In the genomic region with DNA sequence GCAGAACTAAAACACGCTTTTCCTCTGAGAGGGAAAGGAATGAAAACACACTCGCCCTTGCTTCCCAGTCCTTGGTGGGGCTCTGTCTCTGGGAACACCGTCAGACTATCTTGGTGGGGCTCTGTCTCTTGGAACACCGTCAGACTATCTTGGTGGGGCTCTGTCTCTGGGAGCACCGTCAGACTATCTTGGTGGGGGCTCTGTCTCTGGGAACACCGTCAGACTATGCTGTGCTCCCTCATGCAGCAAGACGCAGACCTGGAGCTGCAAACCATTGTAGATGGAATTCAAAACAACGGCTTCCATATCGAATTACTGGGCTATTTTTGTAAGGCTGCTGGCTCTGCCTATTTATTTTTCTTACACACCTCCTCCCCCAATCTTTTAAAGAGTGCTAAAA, we compare ENCODE assay signal across 17 mouse cellular contexts. TPM values are rescaled to one million over a fixed set of nuclear protein-coding genes. Genes with fewer than 3 reads are reported as not detected.
DNase-seq lines count a peak whose midpoint lies in the region; ATAC-seq lines count a peak whose summit lies in the region.
"Had no signal": no experiment of that assay in that cellular context is flagged by ENCODE, and none has a peak within 500 bp of the region (broad histone marks: within the 10 kb centered on the region; RNA-seq: fewer than 3 reads in every experiment).

No protein-coding gene starts in this region.

- no peak overlapping the region for H3K27ac ChIP-seq in heart, embryonic 14.5 days (replicated peaks in 1 of 2; ENCODE audit: control insufficient read depth in 1 of 2, insufficient read depth in 1 of 2, low read depth in 2 of 2, low read length in 2 of 2)
- H3K27ac ChIP-seq in kidney, embryonic 15.5 days = peak overlapping the region; percentile 60; the same call in 1 of the 2 replicates
- H3K27ac ChIP-seq in intestine, embryonic 16.5 days (ENCODE audit: low read length) = no peak overlapping the region
- H3K27ac ChIP-seq: forebrain, embryonic 12.5 days; hindbrain, embryonic 15.5 days had no signal

- peaks cover 8 to 17% of the 10 kb centered on the region in 2 experiments; a peak in 3 of 4 replicates for H3K4me1 ChIP-seq in heart, embryonic 14.5 days (ENCODE audit: control insufficient read depth in 2 of 2, insufficient read depth in 2 of 2, low read length in 2 of 2)
- peaks cover 24% of the 10 kb centered on the region for H3K4me1 ChIP-seq in kidney, embryonic 15.5 days
- no peaks in the 10 kb centered on the region for H3K4me1 ChIP-seq in intestine, embryonic 16.5 days (ENCODE audit: control insufficient read depth, insufficient read depth, low read length)
- H3K4me1 ChIP-seq: forebrain, embryonic 12.5 days; hindbrain, embryonic 15.5 days; megakaryocyte, embryonic 14.5 days had no signal

- H3K4me2 ChIP-seq in heart, embryonic 14.5 days (ENCODE audit: low read length) = peak overlapping the region; percentile 23
- H3K4me2 ChIP-seq in kidney, embryonic 15.5 days = peak overlapping the region; percentile 49
- H3K4me2 ChIP-seq in intestine, embryonic 16.5 days (ENCODE audit: low read depth, low read length) = no peak overlapping the region
- H3K4me2 ChIP-seq: forebrain, embryonic 12.5 days; hindbrain, embryonic 15.5 days had no signal

- no peaks in the 10 kb centered on the region for H3K36me3 ChIP-seq in heart, embryonic 14.5 days (ENCODE audit: control insufficient read depth, insufficient read depth, low read length)
- H3K36me3 ChIP-seq in kidney, embryonic 15.5 days = no peaks in the 10 kb centered on the region
- no peaks in the 10 kb centered on the region for H3K36me3 ChIP-seq in intestine, embryonic 16.5 days (ENCODE audit: control insufficient read depth, insufficient read depth, low read length)
- H3K36me3 ChIP-seq: forebrain, embryonic 12.5 days; hindbrain, embryonic 15.5 days had no signal

- no peak overlapping the region for H3K4me3 ChIP-seq in heart, embryonic 14.5 days (ENCODE audit: control insufficient read depth in 1 of 2, insufficient read depth in 1 of 2, low read depth in 1 of 2, low read length in 2 of 2)
- H3K4me3 ChIP-seq in kidney, embryonic 15.5 days (replicated peaks) = no peak overlapping the region
- H3K4me3 ChIP-seq in intestine, embryonic 16.5 days (ENCODE audit: low read length) = no peak overlapping the region
- H3K4me3 ChIP-seq: forebrain, embryonic 12.5 days; hindbrain, embryonic 15.5 days; megakaryocyte, embryonic 14.5 days had no signal

- H3K27me3 ChIP-seq in heart, embryonic 14.5 days (ENCODE audit: control insufficient read depth, insufficient read depth, low read length) = no peaks in the 10 kb centered on the region
- no peaks in the 10 kb centered on the region for H3K27me3 ChIP-seq in kidney, embryonic 15.5 days
- no peaks in the 10 kb centered on the region for H3K27me3 ChIP-seq in intestine, embryonic 16.5 days (replicated peaks; ENCODE audit: control insufficient read depth, insufficient read depth, low read length)
- H3K27me3 ChIP-seq: forebrain, embryonic 12.5 days; hindbrain, embryonic 15.5 days had no signal

- ATAC-seq in heart, embryonic 14.5 days (ENCODE audit: insufficient number of reproducible peaks, insufficient read depth, low FRiP score, low read depth) = no peak
- ATAC-seq in kidney, embryonic 15.5 days (replicated peaks; ENCODE audit: low FRiP score) = peak; percentile 59; the same call in 1 of the 2 replicates
- 0 out of 2 replicates have a peak, but pooled peaks have one; percentile 19 for ATAC-seq in intestine, embryonic 16.5 days
- ATAC-seq: liver, postnatal 0 days had no signal

- WGBS in heart, embryonic 14.5 days = 24% methylated on average over 9 of the region's 9 CpGs
- whole genome bisulfite sequencing in kidney, embryonic 15.5 days = 17% methylated on average over 9 of the region's 9 CpGs
- WGBS in intestine, embryonic 16.5 days = 44% methylated on average over 9 of the region's 9 CpGs

- DNase-seq in embryo, embryonic 10.5 days (ENCODE audit: low spot score) = peak; percentile 28
- DNase-seq in embryo, embryonic 9.5 days (ENCODE audit: extremely low spot score) = no peak
- DNase-seq in heart, postnatal 25 days (ENCODE audit: low spot score) = no peak
- no peak for DNase-seq in kidney, postnatal 4 days
- DNase-seq in ovary, postnatal 10 days (ENCODE audit: low spot score) = no peak
- DNase-seq: adrenal gland, adult 2 months; cerebellum, adult 9-10 months; kidney, adult 9 months; liver, postnatal 0 days; midbrain, embryonic 14.5 days; right cerebral cortex, postnatal 25 days had no signal

- no peak overlapping the region for H3K9ac ChIP-seq in heart, embryonic 14.5 days (ENCODE audit: low read length)
- H3K9ac ChIP-seq in kidney, embryonic 15.5 days = no peak overlapping the region
- H3K9ac ChIP-seq in intestine, embryonic 16.5 days (ENCODE audit: low read depth, low read length) = no peak overlapping the region
- H3K9ac ChIP-seq: forebrain, embryonic 12.5 days; hindbrain, embryonic 15.5 days; liver, postnatal 0 days had no signal

- intact Hi-C loops in heart, postnatal 25 days (cut with DNase I) = loop anchor here (2.0 to 10.0 kb wide), 2 partner anchors 81 to 105 kb away; no protein-coding TSS in a partner anchor

- H3K9me3 ChIP-seq in heart, embryonic 14.5 days (ENCODE audit: control insufficient read depth, low read length) = no peaks in the 10 kb centered on the region
- no peaks in the 10 kb centered on the region for H3K9me3 ChIP-seq in kidney, embryonic 15.5 days (replicated peaks)
- no peaks in the 10 kb centered on the region for H3K9me3 ChIP-seq in intestine, embryonic 16.5 days (ENCODE audit: control insufficient read depth, low read length)
- H3K9me3 ChIP-seq: forebrain, embryonic 12.5 days; hindbrain, embryonic 15.5 days had no signal

RNA-seq across cellular contexts. Expression of a gene that starts 20.9 kb away (rescaled TPM):
- polyA plus RNA-seq in heart, embryonic 14.5 days (2014; fragmentation: Nextera tagmentation; extraction: Ambion mirVana) = 0.27 and 0.41 TPM in 2 replicates
- 1 to 10 TPM; 1.0 to 1.2 TPM for total RNA-seq in heart, postnatal 25 days (2021)
- 1.7 and 2.0 TPM in 2 replicates for polyA plus RNA-seq in kidney, embryonic 15.5 days (2015; fragmentation: Nextera tagmentation; extraction: Ambion mirVana)
- 0.50 and 0.51 TPM in 2 replicates for polyA plus RNA-seq in intestine, embryonic 16.5 days (2015; fragmentation: Nextera tagmentation; extraction: Ambion mirVana)
- polyA plus RNA-seq: liver, postnatal 0 days had no signal
